Mouse (Mus musculus) hindlimb bud, embryonic 11.5 days (tissue): ENCODE measurements around the gene Ush1c.
A peak's percentile ranks its signal among the peaks of the same experiment; 100 is the strongest.

Experiments
- DNase-seq: peaks from one replicate; pipeline ENCODE4 v3.0.0-alpha.2; 2012; ENCODE audit warnings: low read depth, low spot score; ENCODE audit errors: extremely low spot score

Gene Ush1c

DNA sequence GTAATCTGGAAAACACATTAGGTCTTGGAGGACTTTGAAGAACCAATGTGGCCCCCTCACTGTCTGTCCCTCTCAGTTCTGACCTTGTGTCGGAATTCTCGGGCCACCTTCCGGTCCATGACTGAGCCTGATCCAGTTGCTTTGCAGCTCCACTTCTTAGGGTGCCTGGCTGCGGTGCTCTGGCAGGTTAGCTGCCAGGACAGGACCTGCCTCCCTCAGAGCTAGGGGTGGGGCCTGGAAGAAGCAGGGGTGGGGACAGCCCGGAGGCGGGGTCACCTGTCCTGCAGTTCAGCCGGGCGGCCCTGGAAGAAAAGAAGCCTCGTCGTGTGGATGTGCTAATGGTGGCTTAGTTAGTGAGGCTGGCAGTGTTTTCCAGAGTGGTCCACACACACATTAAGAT, at the start of gene Ush1c:
TSS of gene Ush1c (minus strand) at position 158 of the 400 bp plus-strand sequence.
- no peak for DNase-seq

GRCm38 (mm10) chr7:46287051-46287450, 48.7 kb upstream of the Ush1c start:
- no peak for DNase-seq

GRCm38 (mm10) chr7:46286391-46286790, 48.1 kb upstream of the Ush1c start:
- DNase-seq, result no peak

DNA sequence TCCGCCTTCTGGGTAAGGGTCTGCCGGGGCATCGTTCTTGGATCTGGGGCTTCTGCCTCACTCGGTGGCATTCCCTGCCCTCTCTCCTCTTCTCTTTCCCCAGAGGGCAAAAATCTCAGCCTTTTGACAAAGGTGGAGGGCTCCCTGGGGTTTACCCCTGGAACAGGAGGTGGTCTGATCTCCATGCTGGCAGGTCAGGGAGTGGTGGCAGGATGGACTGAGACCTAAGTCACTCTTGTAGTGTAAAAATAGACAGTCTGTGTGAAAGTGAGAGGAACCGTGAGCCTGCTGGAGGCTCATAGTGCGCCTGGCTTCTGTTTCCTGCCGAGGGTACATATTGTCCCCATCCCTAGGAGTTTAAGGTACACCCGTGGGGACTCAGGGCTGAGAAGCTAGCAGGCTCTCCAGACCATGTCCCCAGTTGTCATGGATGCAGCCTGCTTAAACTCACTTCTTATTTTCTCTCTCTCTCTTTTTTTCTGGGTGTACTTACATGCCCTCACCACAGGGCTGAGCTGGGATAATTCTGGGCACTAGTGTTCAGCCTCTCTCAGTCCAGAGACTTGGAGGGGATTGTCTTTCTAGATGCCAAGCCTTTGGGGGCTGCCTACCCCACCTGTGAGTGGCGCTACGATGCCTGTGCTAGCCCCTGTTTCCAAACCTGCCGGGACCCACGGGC, 47.0 kb upstream of the Ush1c start:
- no peak for DNase-seq

DNA sequence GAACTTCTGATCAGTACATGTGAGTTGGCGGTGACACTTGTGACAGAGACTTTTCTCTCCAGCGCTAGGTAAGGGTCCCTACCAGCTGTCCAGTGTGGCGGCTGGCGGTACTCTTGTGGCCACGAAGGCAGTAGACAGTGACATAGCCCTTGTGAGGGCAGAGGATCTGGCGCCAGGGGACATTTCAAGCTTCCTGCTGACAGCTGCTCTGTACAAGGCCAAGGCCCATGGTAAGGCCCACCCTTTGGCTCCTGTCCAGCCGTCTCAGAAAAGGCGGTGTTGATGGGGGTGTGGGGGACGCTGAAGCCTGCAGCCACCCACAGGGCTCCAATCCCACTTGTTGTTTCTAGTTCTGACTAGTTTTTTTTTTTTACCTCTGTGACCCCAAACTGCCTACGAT, 45.4 kb upstream of the Ush1c start:
- no peak for DNase-seq

DNA sequence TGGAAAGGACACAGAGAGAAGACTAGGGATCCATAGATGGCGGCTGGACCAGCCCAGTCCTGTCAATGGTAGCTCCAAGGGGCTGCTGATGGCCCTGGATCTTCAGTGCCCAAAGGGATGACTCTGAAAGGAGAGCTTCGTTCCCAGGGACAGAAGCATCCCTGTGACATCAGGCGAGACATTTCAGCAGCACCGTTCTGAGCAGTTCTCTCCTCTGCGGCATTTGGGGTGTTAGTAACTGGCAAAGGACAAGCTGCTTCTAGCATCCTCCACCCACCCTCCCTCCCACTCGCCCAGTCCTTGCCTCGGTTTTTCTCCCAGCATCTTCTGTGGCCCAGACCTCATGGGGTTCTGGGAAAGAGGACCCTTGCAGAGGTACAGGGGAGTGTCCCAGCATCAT, 44.0 kb upstream of the Ush1c start:
- DNase-seq, result no peak

DNA sequence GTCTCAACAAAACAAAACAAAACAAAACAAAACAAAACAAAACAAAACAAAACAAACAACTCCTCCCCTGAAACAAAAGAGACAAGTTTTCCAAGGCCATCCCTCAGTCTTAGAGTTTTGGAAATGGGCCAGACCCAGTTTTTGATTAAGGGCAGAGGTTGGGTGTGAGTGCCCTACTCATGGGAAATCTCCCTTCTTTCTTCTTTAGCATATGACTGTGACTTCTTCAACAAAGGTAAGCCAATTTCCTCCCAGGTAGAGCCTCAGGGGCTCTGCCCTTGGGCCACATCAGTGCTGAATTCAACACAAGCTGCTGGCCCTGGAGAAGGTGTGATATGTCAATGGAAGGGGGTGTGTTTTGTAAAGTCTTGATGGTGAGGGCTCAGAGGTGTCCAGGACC, 42.6 kb upstream of the Ush1c start:
- no peak for DNase-seq

GRCm38 (mm10) chr7:46279946-46280345, 41.6 kb upstream of the Ush1c start:
- DNase-seq, result peak; percentile 50

DNA sequence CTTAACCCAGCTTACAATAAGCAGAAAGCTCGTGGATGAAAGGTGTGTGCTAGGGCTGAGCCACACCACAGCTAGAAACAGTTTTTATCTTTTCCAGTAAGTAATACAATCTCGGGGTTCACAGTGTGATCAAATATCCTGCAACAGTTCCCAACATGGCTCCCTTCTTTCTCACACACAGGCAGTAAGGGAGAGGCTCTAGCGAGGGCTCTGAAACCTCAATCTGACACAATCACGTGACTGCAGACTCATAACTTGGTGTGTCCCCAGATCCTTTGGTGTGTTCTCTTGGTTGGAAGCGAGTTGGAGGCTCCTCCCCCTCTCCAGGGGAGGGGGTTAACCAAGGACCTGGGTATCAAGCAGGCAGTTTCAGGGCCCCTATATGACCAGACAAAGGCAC, 37.9 kb upstream of the Ush1c start:
- DNase-seq, result no peak

DNA sequence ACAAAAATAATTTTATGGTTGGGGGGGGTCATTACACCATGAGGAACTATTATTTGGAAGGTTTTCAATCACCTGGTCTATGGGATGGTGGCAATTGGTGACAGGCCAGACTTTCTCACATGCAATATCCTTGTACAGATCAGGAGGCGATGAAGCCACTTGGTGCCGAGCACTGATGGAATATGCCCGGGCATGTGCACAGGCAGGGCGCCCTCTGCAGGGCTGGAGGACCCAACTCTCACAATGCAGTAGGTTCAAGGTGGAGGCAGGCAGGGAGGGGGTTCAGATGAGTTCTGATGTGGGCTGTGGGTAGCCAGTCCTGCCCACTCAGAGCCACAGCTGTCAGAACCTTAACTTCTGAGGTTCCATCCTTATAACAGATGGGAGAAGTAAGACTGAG, 13.5 kb upstream of the Ush1c start:
- no peak for DNase-seq

DNA sequence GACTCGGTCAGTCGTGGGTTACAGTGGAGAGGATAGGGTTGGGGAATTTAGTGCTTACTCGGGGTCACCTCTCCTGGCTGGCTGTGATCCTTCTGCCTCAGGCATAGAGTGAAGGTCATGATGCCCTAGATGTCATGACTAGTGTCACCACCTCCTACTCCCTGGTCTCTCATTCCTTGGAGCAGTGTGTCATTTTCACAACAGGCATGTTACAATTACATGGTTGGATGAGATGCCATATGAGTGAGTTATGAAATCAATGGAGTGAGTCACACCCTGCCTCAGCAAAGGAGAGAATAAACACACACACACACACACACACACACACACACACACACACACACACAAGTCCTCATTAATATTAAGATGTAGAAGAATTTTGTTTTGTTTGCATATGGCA, 9.3 kb upstream of the Ush1c start:
- DNase-seq, result no peak

GRCm38 (mm10) chr7:46246876-46247275, 8.6 kb upstream of the Ush1c start:
- DNase-seq, result no peak

- no peak for DNase-seq
Observed at GRCm38 (mm10) chr7:46240696-46241095, 2.4 kb upstream of the Ush1c start, which contains the start of gene Otog. Gene Otog, plus strand, starts transcription at chr7:46240987.

GRCm38 (mm10) chr7:46240091-46240490, 1.8 kb upstream of the Ush1c start:
- no peak for DNase-seq

DNA sequence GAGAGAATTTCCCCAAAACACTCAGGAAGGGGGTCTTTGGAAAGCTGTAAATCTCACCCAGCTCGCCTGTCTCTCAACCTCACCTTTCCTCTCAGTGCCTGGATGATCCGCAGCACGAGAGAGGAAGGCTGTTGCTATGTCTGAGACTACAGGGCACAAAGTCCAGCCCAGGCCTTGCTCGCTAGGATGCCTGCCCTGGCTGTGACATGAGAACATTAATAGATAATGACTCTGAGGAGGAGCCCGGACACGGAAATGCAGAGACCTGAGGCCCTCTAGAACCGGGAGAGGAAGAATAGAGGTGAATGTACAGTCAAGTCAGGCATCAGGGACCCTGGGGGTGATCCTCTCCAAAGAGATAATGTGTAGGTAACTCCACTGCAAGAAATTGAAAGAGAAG, 1.1 kb downstream of the Ush1c start:
- no peak for DNase-seq

DNA sequence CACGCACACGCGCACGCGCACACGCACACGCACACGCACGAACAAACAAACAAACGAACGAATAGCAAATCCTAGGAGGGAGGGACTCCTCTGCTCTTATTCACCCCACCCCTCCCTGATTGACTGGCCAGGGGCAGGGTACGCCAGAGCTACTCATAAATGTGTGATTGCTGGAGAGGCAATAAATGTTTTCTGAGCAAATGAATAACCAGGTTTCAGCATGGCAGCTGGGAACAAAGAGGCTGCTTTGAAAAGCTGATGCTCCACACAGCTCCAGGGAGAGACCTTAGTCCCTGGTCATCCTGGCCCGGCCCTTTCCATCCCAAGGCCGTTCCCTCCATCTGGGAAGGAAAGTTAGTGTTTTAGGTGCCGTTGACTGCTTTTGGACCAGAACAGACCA, 1.9 kb downstream of the Ush1c start:
- DNase-seq, result no peak

DNA sequence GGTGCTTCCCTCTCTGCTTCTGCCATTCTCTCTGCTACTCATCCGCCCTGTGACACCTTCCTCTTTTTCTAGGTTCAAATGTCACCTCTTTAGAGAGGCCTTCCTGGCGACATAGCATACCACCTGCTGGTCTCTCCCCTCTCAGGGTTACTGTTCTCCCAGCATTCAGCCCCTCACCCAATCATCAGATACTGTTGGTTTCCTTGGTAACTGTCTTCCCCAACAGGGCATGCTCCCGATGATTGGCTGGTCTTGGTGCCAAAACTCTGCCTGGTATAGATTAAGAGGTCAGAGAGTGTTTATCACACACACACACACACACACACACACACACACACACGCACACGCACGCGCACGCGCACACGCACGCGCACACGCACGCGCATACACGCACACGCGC, 2.4 kb downstream of the Ush1c start:
- DNase-seq, result no peak

- no peak for DNase-seq
Observed at GRCm38 (mm10) chr7:46226936-46227335, 11.4 kb downstream of the Ush1c start.

DNA sequence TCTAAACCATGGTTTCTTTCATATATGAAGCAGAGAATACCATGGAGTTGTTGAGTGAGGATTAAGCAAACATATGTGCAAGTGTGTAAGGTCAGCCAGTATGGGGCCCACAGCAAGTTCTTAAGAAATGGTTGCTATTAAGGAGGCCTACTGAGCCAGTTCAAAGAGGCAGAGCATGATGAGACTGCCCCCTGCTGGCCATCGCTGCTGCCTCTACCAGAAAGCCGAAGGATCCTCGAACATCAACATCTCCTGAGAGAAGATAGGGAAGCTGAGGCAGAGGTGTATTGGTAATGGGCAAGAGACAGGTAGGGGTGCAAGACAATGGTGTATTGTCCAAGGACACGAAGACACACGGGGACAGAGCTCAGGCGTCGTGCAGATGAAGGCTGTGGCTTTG, 12.1 kb downstream of the Ush1c start:
- no peak for DNase-seq

DNA sequence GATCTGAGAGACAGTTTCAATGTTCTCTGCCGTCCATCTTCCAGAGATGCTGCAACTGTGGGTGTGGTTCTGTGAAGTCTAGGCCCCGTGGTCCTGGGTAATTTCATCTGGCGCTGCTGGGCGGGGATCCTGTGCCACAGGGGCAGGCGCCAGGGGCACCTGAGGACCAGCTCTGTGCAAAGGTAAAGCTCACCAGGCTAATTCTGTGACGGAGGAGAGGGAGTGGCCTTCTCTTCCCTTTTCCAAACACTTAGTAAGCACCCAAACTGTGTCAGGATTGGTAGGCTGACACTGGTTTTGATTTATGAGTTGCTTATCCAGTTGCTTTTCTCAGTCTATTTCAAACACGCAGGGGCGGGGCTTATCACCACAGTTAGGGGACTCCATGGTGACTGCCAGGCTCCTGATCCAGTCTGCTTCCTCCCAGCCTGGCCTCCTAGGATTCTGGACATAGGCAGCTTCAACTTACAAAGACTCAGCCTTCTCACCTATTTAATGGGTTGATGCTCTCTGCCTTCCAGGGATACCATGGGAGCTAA, 17.6 kb downstream of the Ush1c start:
- no peak for DNase-seq

DNA sequence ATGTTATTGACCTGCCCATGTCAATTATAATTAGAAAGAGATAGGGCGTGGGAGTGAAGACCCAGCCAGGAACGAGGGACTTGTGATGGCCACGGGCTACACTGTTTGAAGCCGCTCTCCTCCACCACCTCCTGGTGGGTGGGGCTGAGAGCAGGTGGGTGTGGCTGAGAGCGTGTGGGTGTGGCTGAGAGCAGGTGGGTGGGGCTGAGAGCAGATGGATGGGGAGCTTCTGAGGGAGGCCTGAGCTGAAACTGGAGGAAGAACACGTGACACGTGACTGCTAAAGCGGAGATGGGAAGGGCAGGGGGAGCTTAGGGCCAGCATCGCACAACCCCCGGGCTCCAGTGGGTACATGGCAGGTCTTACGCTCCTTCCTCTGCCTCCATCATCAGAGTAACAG, 19.9 kb downstream of the Ush1c start:
- DNase-seq, result no peak

- no peak for DNase-seq
Observed at GRCm38 (mm10) chr7:46216481-46216880, 21.8 kb downstream of the Ush1c start.

GRCm38 (mm10) chr7:46210276-46210675, 28.0 kb downstream of the Ush1c start:
- no peak for DNase-seq
